Mouse (Mus musculus): ENCODE results near the gene Surf1. TPM values are rescaled to one million over a fixed set of nuclear protein-coding genes. Genes with fewer than 3 reads are reported as not detected.

Gene Surf1
- polyA plus RNA-seq, 1 experiment = 23.2 TPM

DNA sequence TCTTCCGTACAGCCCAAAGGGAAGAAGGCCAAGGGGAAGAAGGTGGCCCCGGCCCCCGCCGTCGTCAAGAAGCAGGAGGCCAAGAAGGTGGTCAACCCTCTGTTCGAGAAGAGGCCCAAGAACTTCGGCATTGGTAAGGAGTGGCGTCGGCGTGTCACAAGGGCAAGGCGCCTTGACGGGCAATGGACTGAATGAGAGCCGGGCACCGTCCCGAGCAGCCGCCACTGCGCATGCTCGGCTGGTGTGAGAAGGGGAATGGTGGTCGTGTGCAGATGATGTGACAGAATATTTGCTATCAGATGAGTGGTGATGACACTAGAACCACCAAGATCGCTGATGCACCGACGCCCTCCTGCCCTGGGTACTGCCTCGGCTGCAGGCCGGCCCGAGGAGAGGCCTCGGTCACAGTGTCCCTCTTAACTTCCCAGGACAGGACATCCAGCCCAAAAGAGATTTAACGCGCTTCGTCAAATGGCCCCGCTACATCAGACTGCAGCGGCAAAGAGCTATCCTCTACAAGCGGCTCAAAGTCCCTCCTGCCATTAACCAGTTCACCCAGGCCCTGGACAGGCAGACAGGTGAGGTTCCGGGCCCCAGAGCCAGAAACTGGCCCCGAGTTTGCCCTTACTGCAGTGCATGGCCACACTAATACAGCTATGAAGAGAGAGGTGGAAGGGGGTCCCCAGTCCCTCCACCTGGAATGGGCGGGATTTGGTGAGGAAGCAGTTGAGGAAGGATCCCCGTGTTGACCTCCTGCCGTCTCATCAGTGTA, 5.2 kb downstream of the Surf1 start:
- Histone ChIP-seq H3K27me3 (ENCODE audit: control insufficient read depth, insufficient read depth, low read length) (no peaks in the 10 kb centered on the region), H3K4me3 (ENCODE audit: control insufficient read depth, low read depth, low read length) (peak overlapping the region; percentile 91), H3K36me3 (ENCODE audit: control insufficient read depth, insufficient read depth, low read length) (no peaks in the 10 kb centered on the region), H3K27ac (ENCODE audit: control insufficient read depth, insufficient read depth, low read depth, low read length) (peak overlapping the region; percentile 87), H3K4me1 (ENCODE audit: control insufficient read depth, insufficient read depth, low read length) (peaks cover 9% of the 10 kb centered on the region)
- TF ChIP-seq CTCF (IDR thresholded peaks at IDR 0.05; ENCODE audit: control insufficient read depth, insufficient read depth, insufficient replicate concordance, low read depth, low read length) = no peak

DNA sequence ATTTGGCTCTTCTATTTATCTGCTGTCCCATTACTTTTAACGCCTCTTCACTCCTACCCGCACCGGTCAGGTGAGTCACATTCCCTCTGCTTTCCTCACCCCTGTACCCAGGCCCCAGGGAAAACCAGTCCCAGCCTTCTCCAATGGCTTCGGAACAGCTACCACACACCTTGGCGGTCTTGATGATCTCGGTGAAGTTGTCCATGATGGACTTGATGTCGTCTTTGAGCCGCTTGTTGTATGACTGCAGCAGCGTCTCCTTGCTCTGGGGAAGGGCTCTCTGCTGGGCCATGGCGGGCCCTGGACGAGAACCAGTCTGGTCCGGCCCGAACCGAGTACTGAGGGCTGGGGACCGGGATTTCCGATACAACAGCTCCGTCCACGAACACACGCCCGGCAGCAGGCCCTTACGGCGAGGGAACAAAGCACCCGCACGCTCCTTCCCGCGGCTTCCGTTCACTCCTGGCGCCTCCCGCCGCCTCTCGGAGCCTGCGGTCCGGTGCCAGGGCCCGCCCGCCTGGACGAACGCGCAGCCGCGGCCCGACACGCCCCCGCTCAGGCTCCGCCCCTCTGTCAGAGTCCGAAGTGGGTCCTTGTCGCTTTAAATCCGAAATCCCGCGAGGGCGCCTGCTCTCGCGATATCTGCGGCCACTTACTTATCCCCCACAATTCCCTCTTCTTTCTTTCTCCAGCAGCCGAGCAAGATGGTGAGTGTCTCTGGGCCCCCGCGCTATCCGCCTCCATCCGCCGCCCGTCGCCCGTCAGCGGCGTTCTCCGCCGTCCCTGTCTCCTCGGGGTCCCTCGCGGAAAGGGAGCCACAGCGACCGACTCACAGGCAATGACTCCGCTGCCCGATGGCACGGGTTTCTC, 6.0 kb downstream of the Surf1 start, which contains the start of the genes Med22 and Rpl7a:
Gene Med22, minus strand, starts transcription at position 554 of the 870 bp plus-strand sequence.
Gene Rpl7a, plus strand, starts transcription at position 641 of the 870 bp plus-strand sequence.
- Histone ChIP-seq H3K36me3 (ENCODE audit: control insufficient read depth, insufficient read depth, low read length) (no peaks in the 10 kb centered on the region), H3K27me3 (ENCODE audit: control insufficient read depth, insufficient read depth, low read length) (no peaks in the 10 kb centered on the region), H3K4me3 (ENCODE audit: control insufficient read depth, low read depth, low read length) (peak within 1 kb of the TSS; percentile 91), H3K27ac (ENCODE audit: control insufficient read depth, insufficient read depth, low read depth, low read length) (peak within 1 kb of the TSS; percentile 87), H3K4me1 (ENCODE audit: control insufficient read depth, insufficient read depth, low read length) (peaks cover 7% of the 10 kb centered on the region)
- TF ChIP-seq POLR2A (IDR thresholded peaks at IDR 0.05; ENCODE audit: control insufficient read depth, low read depth, low read length) (peak; percentile 85), CTCF (IDR thresholded peaks at IDR 0.05; ENCODE audit: control insufficient read depth, insufficient read depth, insufficient replicate concordance, low read depth, low read length) (no peak)

DNA sequence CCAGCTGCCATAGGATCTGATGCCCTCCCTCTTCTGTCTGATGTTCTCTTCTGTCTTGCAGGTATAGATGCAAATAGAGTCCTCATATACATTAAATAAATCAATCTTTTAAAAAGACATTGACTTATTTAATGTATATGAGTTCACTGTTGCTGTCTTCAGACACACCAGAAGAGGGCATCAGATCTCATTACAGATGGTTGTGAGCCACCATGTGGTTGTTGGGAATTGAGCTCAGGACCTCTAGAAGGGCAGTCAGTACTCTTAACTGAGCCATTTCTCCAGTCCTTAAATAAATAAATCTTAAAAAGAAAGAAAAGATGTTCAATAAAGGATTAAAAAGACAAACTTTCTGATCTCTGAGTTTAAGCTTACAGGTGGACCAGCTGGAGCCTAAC, 6.9 kb downstream of the Surf1 start:
- no peaks in the 10 kb centered on the region for H3K36me3 ChIP-seq (ENCODE audit: control insufficient read depth, insufficient read depth, low read length)
- no peak for TF ChIP-seq CTCF (IDR thresholded peaks at IDR 0.05; ENCODE audit: control insufficient read depth, insufficient read depth, insufficient replicate concordance, low read depth, low read length)
- no peak for TF ChIP-seq POLR2A (IDR thresholded peaks at IDR 0.05; ENCODE audit: control insufficient read depth, low read depth, low read length)
- no peak overlapping the region; the same call in 1 of the 2 replicates for H3K27ac ChIP-seq (ENCODE audit: control insufficient read depth, insufficient read depth, low read depth, low read length)
- peaks cover 4% of the 10 kb centered on the region for H3K4me1 ChIP-seq (ENCODE audit: control insufficient read depth, insufficient read depth, low read length)
- H3K27me3 ChIP-seq (ENCODE audit: control insufficient read depth, insufficient read depth, low read length) = no peaks in the 10 kb centered on the region
- no peak overlapping the region; the same call in 1 of the 2 replicates for H3K4me3 ChIP-seq (ENCODE audit: control insufficient read depth, low read depth, low read length)

DNA sequence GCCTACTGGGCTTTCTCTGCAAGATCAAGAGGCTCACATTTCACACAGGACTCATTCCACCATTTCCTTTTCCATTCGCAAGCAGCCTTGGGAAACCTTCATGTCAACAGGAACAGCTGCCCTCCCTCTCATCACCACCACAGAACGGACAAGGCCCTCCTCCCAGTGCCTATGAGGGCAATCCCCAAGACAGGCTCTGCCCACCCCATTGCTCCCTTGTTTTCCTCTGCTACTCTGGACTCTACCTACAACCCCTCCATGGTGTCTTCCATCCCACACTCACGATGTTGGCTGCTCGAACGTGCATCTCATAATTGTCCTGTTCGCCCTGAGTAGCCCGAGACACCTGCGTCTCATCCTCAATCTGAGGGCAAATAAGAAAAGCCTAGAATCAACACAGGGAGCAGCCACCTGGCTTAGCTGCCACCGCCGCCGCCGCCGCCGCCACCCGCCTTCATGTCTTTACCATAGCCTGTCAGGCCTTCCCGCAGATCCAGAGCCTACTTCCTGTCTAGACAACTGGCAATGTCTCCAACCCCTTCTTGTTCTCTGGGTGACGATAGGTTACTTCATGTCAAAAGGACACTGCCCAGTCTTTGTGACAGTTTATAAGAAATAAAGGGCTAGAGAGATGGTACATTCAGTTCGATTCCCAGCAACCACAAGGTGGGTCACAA, 7.5 kb downstream of the Surf1 start:
- Histone ChIP-seq H3K27me3 (ENCODE audit: control insufficient read depth, insufficient read depth, low read length) (no peaks in the 10 kb centered on the region), H3K4me3 (ENCODE audit: control insufficient read depth, low read depth, low read length) (no peak overlapping the region), H3K36me3 (ENCODE audit: control insufficient read depth, insufficient read depth, low read length) (no peaks in the 10 kb centered on the region), H3K27ac (ENCODE audit: control insufficient read depth, insufficient read depth, low read depth, low read length) (no peak overlapping the region), H3K4me1 (ENCODE audit: control insufficient read depth, insufficient read depth, low read length) (peaks cover 4% of the 10 kb centered on the region)
- no peak for TF ChIP-seq CTCF (IDR thresholded peaks at IDR 0.05; ENCODE audit: control insufficient read depth, insufficient read depth, insufficient replicate concordance, low read depth, low read length)
- no peak for TF ChIP-seq POLR2A (IDR thresholded peaks at IDR 0.05; ENCODE audit: control insufficient read depth, low read depth, low read length)

DNA sequence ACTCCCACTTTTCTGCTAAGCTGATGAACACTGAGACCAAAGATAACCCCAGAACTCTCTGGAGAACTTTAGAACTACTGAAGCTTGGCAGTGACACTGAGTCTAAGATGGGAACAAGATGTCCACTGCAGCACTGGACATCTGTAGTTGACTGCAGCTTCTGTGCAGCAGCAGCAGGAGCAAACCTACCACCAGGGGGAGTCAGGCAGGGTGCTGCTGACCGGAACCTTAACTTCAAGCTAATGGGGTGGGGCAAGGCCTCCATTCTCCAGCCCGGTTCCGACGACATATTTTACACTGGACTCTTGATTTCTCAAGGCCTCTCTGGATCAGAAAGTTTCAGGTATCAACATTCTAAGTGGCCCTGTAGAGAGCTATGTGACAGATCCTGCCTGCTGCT, 9.2 kb downstream of the Surf1 start:
- Histone ChIP-seq H3K4me1 (ENCODE audit: control insufficient read depth, insufficient read depth, low read length) (peaks cover 5% of the 10 kb centered on the region), H3K27ac (ENCODE audit: control insufficient read depth, insufficient read depth, low read depth, low read length) (no peak overlapping the region), H3K4me3 (ENCODE audit: control insufficient read depth, low read depth, low read length) (no peak overlapping the region), H3K36me3 (ENCODE audit: control insufficient read depth, insufficient read depth, low read length) (no peaks in the 10 kb centered on the region), H3K27me3 (ENCODE audit: control insufficient read depth, insufficient read depth, low read length) (no peaks in the 10 kb centered on the region)
- TF ChIP-seq CTCF (IDR thresholded peaks at IDR 0.05; ENCODE audit: control insufficient read depth, insufficient read depth, insufficient replicate concordance, low read depth, low read length) (peak; percentile 56; the same call in 1 of the 2 replicates), POLR2A (IDR thresholded peaks at IDR 0.05; ENCODE audit: control insufficient read depth, low read depth, low read length) (no peak)

DNA sequence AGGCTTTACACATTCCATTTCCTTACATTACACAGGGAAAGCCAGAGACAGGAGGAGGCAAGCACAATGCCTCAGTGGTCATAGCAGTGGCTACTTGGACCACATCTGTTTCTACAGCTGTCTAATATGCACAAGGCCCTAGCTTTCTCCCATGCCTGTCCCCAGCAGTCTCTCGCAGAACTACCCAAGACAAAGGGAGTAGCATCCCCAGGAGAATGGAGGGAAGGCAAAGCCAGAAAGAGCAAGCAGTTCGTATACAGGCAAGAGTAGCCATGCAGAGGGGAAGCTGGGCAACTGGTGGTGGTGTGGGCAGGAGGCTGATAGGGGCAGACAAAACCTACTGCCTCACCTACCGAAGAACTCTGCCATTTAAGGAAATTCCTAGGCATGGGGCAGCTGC, 9.9 kb downstream of the Surf1 start:
- Histone ChIP-seq H3K27me3 (ENCODE audit: control insufficient read depth, insufficient read depth, low read length) (no peaks in the 10 kb centered on the region), H3K4me3 (ENCODE audit: control insufficient read depth, low read depth, low read length) (no peak overlapping the region), H3K27ac (ENCODE audit: control insufficient read depth, insufficient read depth, low read depth, low read length) (no peak overlapping the region), H3K36me3 (ENCODE audit: control insufficient read depth, insufficient read depth, low read length) (no peaks in the 10 kb centered on the region), H3K4me1 (ENCODE audit: control insufficient read depth, insufficient read depth, low read length) (peaks cover 7% of the 10 kb centered on the region)
- TF ChIP-seq POLR2A (IDR thresholded peaks at IDR 0.05; ENCODE audit: control insufficient read depth, low read depth, low read length) = no peak
- no peak for TF ChIP-seq CTCF (IDR thresholded peaks at IDR 0.05; ENCODE audit: control insufficient read depth, insufficient read depth, insufficient replicate concordance, low read depth, low read length)

DNA sequence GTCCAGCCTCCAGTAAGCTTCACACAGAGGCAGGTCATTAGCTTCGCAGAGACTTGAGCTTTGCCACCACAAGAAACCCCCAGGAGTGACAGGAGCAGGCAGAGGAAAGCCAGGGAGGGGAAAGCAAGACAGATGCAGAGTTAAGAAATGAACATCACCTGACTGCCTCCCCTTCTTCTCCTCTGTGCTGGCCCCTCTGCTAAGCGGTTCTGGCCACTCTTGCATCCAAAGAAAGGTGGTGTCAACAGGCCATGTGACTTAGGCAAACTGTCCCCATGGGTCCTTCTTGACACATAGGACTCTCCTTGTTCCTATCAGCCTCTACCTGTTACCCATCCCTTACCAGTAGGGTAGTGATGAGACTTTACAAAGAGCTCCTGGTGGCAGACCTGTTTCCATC, 10.4 kb downstream of the Surf1 start:
- no peak overlapping the region for H3K4me3 ChIP-seq (ENCODE audit: control insufficient read depth, low read depth, low read length)
- peaks cover 4% of the 10 kb centered on the region for H3K4me1 ChIP-seq (ENCODE audit: control insufficient read depth, insufficient read depth, low read length)
- no peaks in the 10 kb centered on the region for H3K27me3 ChIP-seq (ENCODE audit: control insufficient read depth, insufficient read depth, low read length)
- no peak for TF ChIP-seq POLR2A (IDR thresholded peaks at IDR 0.05; ENCODE audit: control insufficient read depth, low read depth, low read length)
- TF ChIP-seq CTCF (IDR thresholded peaks at IDR 0.05; ENCODE audit: control insufficient read depth, insufficient read depth, insufficient replicate concordance, low read depth, low read length) = no peak
- H3K27ac ChIP-seq (ENCODE audit: control insufficient read depth, insufficient read depth, low read depth, low read length) = no peak overlapping the region
- no peaks in the 10 kb centered on the region for H3K36me3 ChIP-seq (ENCODE audit: control insufficient read depth, insufficient read depth, low read length)
